Mouse (Mus musculus) heart, adult 2 months (tissue): ENCODE data around the gene Cop1.

Experiments
- CTCF ChIP-seq: fragments of 200-600 bp; IDR thresholded peaks from 2 replicates; pipeline ENCODE4 v1.8.1; 2022; ENCODE audit warnings: antibody characterized with exemption, mild to moderate bottlenecking, moderate library complexity
- EP300 ChIP-seq: fragments of 200-500 bp; IDR thresholded peaks from 2 replicates; pipeline ENCODE4 v1.6.1; 2011; ENCODE audit warnings: low read depth, low read length, control low read depth; ENCODE audit not compliant: insufficient read depth
- POLR2A ChIP-seq: fragments of 200-500 bp; IDR thresholded peaks from 2 replicates; pipeline ENCODE4 v1.6.1; 2011; ENCODE audit warnings: mild to moderate bottlenecking, low read depth, low read length, control low read depth; ENCODE audit not compliant: insufficient read depth

DNA sequence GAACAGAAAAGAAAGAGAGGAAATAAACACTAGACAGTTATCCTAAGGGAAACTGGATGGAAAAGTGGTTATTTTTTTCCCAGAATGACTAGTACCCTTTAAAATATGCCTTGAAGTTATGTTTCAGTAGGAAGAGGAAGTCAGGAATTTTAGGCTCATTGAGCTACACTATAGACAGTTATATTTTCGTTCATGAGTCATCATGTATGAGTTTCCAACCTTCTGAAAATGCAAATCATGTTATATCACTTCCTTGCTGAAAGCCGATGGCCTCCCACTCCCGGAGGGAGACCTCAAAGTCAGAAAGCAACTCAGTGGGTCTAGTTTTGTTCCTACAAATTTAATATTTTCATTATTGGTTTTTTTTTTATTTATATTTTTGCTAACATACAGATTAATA is 33.5 kb upstream of the Cop1 start:
- TF ChIP-seq CTCF, result no peak
- TF ChIP-seq POLR2A, result no peak
- no peak for TF ChIP-seq EP300
